Mouse (Mus musculus): ENCODE measurements around the gene Lhfp.

- TF ChIP-seq CTCF (IDR thresholded peaks at IDR 0.05; ENCODE audit: insufficient read depth, low read length) (no peak), POLR2A (IDR thresholded peaks at IDR 0.05; ENCODE audit: borderline replicate concordance, extremely low read depth, low read depth, low read length) (no peak)
Observed at GRCm38 (mm10) chr3:53084806-53085205, 43.5 kb downstream of the Lhfp start.

Measured in lung, adult 2 months (tissue).